27 mouse cellular contexts compared by ENCODE assay signal in genomic region chr9:92591482-92591881, GRCm38 (mm10). TPM values are rescaled to one million over a fixed set of nuclear protein-coding genes. Genes with fewer than 3 reads are reported as not detected.
DNase-seq lines count a peak whose midpoint lies in the region; ATAC-seq and TF ChIP-seq lines count a peak whose summit lies in the region.
"Had no signal": no experiment of that assay in that cellular context is flagged by ENCODE, and none has a peak within 500 bp of the region (broad histone marks: within the 10 kb centered on the region; RNA-seq: fewer than 3 reads in every experiment).

No protein-coding gene starts in this region.

- H3K4me3 ChIP-seq in hindbrain, postnatal 0 days (ENCODE audit: low read length), result no peak overlapping the region
- H3K4me3 ChIP-seq in hindbrain, embryonic 12.5 days, result no peak overlapping the region
- no peak overlapping the region for H3K4me3 ChIP-seq in neural tube, embryonic 13.5 days
- H3K4me3 ChIP-seq: embryonic facial prominence, embryonic 13.5 days; erythroblast, embryonic 14.5 days; heart, embryonic 15.5 days; liver, embryonic 15.5 days; midbrain, embryonic 12.5 days; stomach, embryonic 15.5 days had no signal

- H3K4me2 ChIP-seq in hindbrain, postnatal 0 days (ENCODE audit: low read depth, low read length), result no peak overlapping the region
- H3K4me2 ChIP-seq in hindbrain, embryonic 12.5 days (replicated peaks), result no peak overlapping the region
- no peak overlapping the region for H3K4me2 ChIP-seq in neural tube, embryonic 13.5 days
- H3K4me2 ChIP-seq: embryonic facial prominence, embryonic 13.5 days; heart, embryonic 15.5 days; liver, embryonic 15.5 days; lung, embryonic 14.5 days; midbrain, embryonic 12.5 days; stomach, embryonic 15.5 days had no signal

- DNase-seq in frontal cortex, postnatal 10 days (ENCODE audit: low spot score in 2 of 2), result no peak
- peak; percentile 38 for DNase-seq in hindbrain, postnatal 0 days (ENCODE audit: low spot score)
- no peak for DNase-seq in neural tube, embryonic 10.5 days (ENCODE audit: extremely low spot score, low spot score)
- peak; percentile 2 for DNase-seq in splenic B cell, adult 2 months (ENCODE audit: low read depth, low spot score)
- DNase-seq: adrenal gland, postnatal 14 days; cerebellum, adult 11-12 months; cerebellum, adult 9-11 months; embryo, embryonic 11 days; gastrocnemius, postnatal 10 days; kidney, adult 9 months; kidney, postnatal 14 days; layer of hippocampus, adult 9-11 months; lung, embryonic 14.5 days; lung, postnatal 36 days; thymus, adult 18-20 months; thymus, postnatal 4 days had no signal

- TF ChIP-seq CTCF in hindbrain, postnatal 0 days (IDR thresholded peaks at IDR 0.05; ENCODE audit: low read depth), result no peak

- no peaks in the 10 kb centered on the region for H3K9me3 ChIP-seq in hindbrain, postnatal 0 days (ENCODE audit: low read length)
- no peaks in the 10 kb centered on the region for H3K9me3 ChIP-seq in hindbrain, embryonic 12.5 days (replicated peaks)
- H3K9me3 ChIP-seq in neural tube, embryonic 13.5 days, result no peaks in the 10 kb centered on the region
- H3K9me3 ChIP-seq: embryonic facial prominence, embryonic 13.5 days; heart, embryonic 15.5 days; liver, embryonic 15.5 days; midbrain, embryonic 12.5 days; stomach, embryonic 15.5 days had no signal

- no peak overlapping the region for H3K9ac ChIP-seq in hindbrain, postnatal 0 days (replicated peaks; ENCODE audit: low read length)
- H3K9ac ChIP-seq in hindbrain, embryonic 12.5 days, result no peak overlapping the region
- H3K9ac ChIP-seq in neural tube, embryonic 13.5 days, result no peak overlapping the region
- H3K9ac ChIP-seq: embryonic facial prominence, embryonic 13.5 days; heart, embryonic 15.5 days; liver, embryonic 15.5 days; lung, embryonic 14.5 days; midbrain, embryonic 12.5 days; stomach, embryonic 15.5 days had no signal

- no peak overlapping the region for H3K27ac ChIP-seq in hindbrain, postnatal 0 days
- no peak overlapping the region for H3K27ac ChIP-seq in hindbrain, embryonic 12.5 days
- no peak overlapping the region for H3K27ac ChIP-seq in neural tube, embryonic 13.5 days (replicated peaks)
- H3K27ac ChIP-seq: embryonic facial prominence, embryonic 13.5 days; heart, embryonic 15.5 days; liver, embryonic 15.5 days; midbrain, embryonic 12.5 days; stomach, embryonic 15.5 days had no signal

- H3K36me3 ChIP-seq in hindbrain, postnatal 0 days (ENCODE audit: insufficient read depth, low read length), result peaks cover 9% of the 10 kb centered on the region; the same call in 1 of the 2 replicates
- peaks cover 15% of the 10 kb centered on the region for H3K36me3 ChIP-seq in hindbrain, embryonic 12.5 days
- H3K36me3 ChIP-seq in neural tube, embryonic 13.5 days, result peaks cover 14% of the 10 kb centered on the region
- H3K36me3 ChIP-seq in splenic B cell, adult 2 months (ENCODE audit: control insufficient read depth, insufficient read depth, low read length, poor library complexity, severe bottlenecking), result no peaks in the 10 kb centered on the region
- H3K36me3 ChIP-seq: liver, embryonic 15.5 days had no signal

- no peaks in the 10 kb centered on the region for H3K27me3 ChIP-seq in hindbrain, postnatal 0 days (ENCODE audit: insufficient read depth, low read length)
- H3K27me3 ChIP-seq in hindbrain, embryonic 12.5 days, result no peaks in the 10 kb centered on the region
- H3K27me3 ChIP-seq in neural tube, embryonic 13.5 days, result no peaks in the 10 kb centered on the region
- H3K27me3 ChIP-seq in splenic B cell, adult 2 months (ENCODE audit: control insufficient read depth, insufficient read depth, low read length, poor library complexity, severe bottlenecking), result no peaks in the 10 kb centered on the region
- H3K27me3 ChIP-seq: embryonic facial prominence, embryonic 13.5 days; heart, embryonic 15.5 days; liver, embryonic 15.5 days; midbrain, embryonic 12.5 days; stomach, embryonic 15.5 days had no signal

- 57% methylated on average over 5 of the region's 5 CpGs for WGBS in hindbrain, postnatal 0 days
- WGBS in hindbrain, embryonic 12.5 days, result 66% methylated on average over 5 of the region's 5 CpGs
- WGBS in neural tube, embryonic 13.5 days, result 47% methylated on average over 5 of the region's 5 CpGs

- ATAC-seq in frontal cortex, adult (ENCODE audit: low TSS enrichment), result 0 out of 2 replicates have a peak, but pooled peaks have one; percentile 34
- 0 out of 2 replicates have a peak, but pooled peaks have one; percentile 40 for ATAC-seq in hindbrain, postnatal 0 days
- ATAC-seq in hindbrain, embryonic 12.5 days (ENCODE audit: low FRiP score), result no peak
- peak; percentile 59; the same call in 1 of the 2 replicates for ATAC-seq in neural tube, embryonic 13.5 days (ENCODE audit: low read depth)
- ATAC-seq: forebrain, embryonic 16.5 days; intestine, postnatal 0 days had no signal

- no peaks in the 10 kb centered on the region for H3K4me1 ChIP-seq in hindbrain, postnatal 0 days (ENCODE audit: insufficient read depth, low read length)
- 0 out of 2 replicates have a peak, but pooled peaks cover 3% of the 10 kb centered on the region for H3K4me1 ChIP-seq in hindbrain, embryonic 12.5 days
- H3K4me1 ChIP-seq in neural tube, embryonic 13.5 days (replicated peaks), result peaks cover 13% of the 10 kb centered on the region; the same call in 1 of the 2 replicates
- H3K4me1 ChIP-seq: embryonic facial prominence, embryonic 13.5 days; heart, embryonic 15.5 days; liver, embryonic 15.5 days; midbrain, embryonic 12.5 days; stomach, embryonic 15.5 days had no signal

RNA-seq across cellular contexts. Expression of gene Plod2, which starts 49.5 kb away (rescaled TPM):
- 7.6 and 14.1 TPM in 2 replicates for total RNA-seq in hindbrain, postnatal 0 days (2014; rRNA removed)
- polyA plus RNA-seq in hindbrain, postnatal 0 days (2015; fragmentation: Nextera tagmentation; extraction: Ambion mirVana), result 7.1 and 9.9 TPM in 2 replicates
- polyA plus RNA-seq in hindbrain, embryonic 12.5 days (2016; fragmentation: Nextera tagmentation; extraction: Ambion mirVana), result 48.6 and 58.2 TPM in 2 replicates
- 19.7 and 23.4 TPM in 2 replicates for polyA plus RNA-seq in neural tube, embryonic 13.5 days (2015; fragmentation: Nextera tagmentation; extraction: Ambion mirVana)
- polyA plus RNA-seq: erythroblast, embryonic 14.5 days had no signal

Comparison
In these comparisons a context has a peak if more than half of its experiments do, and no peak if none do; other contexts are left out.
1. DNase-seq: peak in hindbrain, postnatal 0 days (single experiment) and splenic B cell, adult 2 months (single experiment); none in frontal cortex, postnatal 10 days (0 of 2) and neural tube, embryonic 10.5 days (single experiment).